Mouse (Mus musculus): Measurements from ENCODE around the gene Olfr1214.
"Not testable (repeated sequence)": the region's sequence is repeated elsewhere in the genome, so short reads cannot be mapped to it uniquely, and the experiment has no call there.

Gene Olfr1214

GRCm38 (mm10) chr2:88992553-88992952, at the start of gene Olfr1214:
Olfr1214 (minus strand) TSS chr2:88992653.
- DNase-seq (ENCODE audit: extremely low read depth, low read depth) = no peak

GRCm38 (mm10) chr2:89031965-89032364, 39.5 kb upstream of the Olfr1214 start, which contains the start of gene Olfr1217:
Olfr1217 (minus strand) TSS chr2:89032065.
- DNase-seq (ENCODE audit: extremely low read depth, low read depth) = no peak

- not testable (repeated sequence) for DNase-seq (ENCODE audit: extremely low read depth, low read depth)
These were observed 29.0 kb upstream of the Olfr1214 start for GRCm38 (mm10) chr2:89021436-89021835.

GRCm38 (mm10) chr2:89018240-89018639, 25.8 kb upstream of the Olfr1214 start, which contains the start of gene Olfr1216:
Olfr1216 (minus strand) TSS chr2:89018340.
- no peak for DNase-seq (ENCODE audit: extremely low read depth, low read depth)

- no peak for DNase-seq (ENCODE audit: extremely low read depth, low read depth)
These were observed 14.4 kb upstream of the Olfr1214 start, which contains the start of gene Olfr1215 for GRCm38 (mm10) chr2:89006873-89007272. Olfr1215 (minus strand) TSS chr2:89006973.

- no peak for DNase-seq (ENCODE audit: extremely low read depth, low read depth)
These were observed 12.3 kb downstream of the Olfr1214 start, which contains the start of gene Gm13762 for GRCm38 (mm10) chr2:88980181-88980580. Gm13762 (minus strand) TSS chr2:88980281.

- no peak for DNase-seq (ENCODE audit: extremely low read depth, low read depth)
These were observed 38.8 kb downstream of the Olfr1214 start, which contains the start of gene Olfr1212 for GRCm38 (mm10) chr2:88953669-88954068. Olfr1212 (plus strand) TSS chr2:88953969.

- no peak for DNase-seq (ENCODE audit: extremely low read depth, low read depth)
These were observed 54.4 kb downstream of the Olfr1214 start, which contains the start of gene Olfr1211 for GRCm38 (mm10) chr2:88938011-88938410. Olfr1211 (minus strand) TSS chr2:88938111.

Data from MEL-GATA-1-ER (cell line).